8 mouse cellular contexts compared by ENCODE assay signal in the genomic region with DNA sequence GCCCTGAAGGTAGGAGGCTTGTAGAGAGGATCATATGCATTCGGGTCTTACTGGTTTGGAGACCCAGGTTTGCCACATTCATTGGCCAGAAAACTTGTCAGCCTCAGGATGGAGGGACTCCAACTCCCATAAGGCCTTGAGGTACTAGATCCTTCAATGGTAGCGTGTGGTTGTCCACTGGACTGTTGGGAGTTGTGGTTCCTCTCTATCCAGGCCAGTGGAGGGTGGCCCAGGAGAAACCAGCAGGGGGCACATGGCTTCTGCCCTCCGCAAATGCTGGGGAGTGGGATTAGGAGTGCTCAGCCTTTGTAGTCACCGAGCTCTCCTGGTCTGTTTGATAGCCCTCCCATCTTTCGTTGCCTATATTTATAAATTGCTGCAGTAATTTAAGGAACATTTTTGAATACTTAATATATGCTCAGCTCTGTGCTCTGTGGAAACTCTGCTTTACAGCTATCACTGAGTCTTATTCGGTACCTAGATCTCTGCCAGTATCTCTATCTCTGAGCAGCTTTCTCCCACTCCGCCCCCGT. TPM values are rescaled to one million over a fixed set of nuclear protein-coding genes. Genes with fewer than 3 reads are reported as not detected.
DNase-seq lines count a peak whose midpoint lies in the region; ATAC-seq and TF ChIP-seq lines count a peak whose summit lies in the region.

No protein-coding gene starts in this region.

- peak; percentile 84 for ATAC-seq in forebrain, postnatal 0 days
- peak; percentile 71 to 75 for ATAC-seq in hematopoietic stem cell, adult 5-6 weeks (replicated peaks in 1 of 2; ENCODE audit: insufficient read depth in 1 of 2, low FRiP score in 2 of 2, low TSS enrichment in 1 of 2, low read depth in 1 of 2, poor library complexity in 2 of 2, severe bottlenecking in 2 of 2)
- peak; percentile 89 for ATAC-seq in lung, embryonic 16.5 days (ENCODE audit: low read depth)

- peak overlapping the region; percentile 67 for H3K4me3 ChIP-seq in cerebellum, adult 2 months (replicated peaks; ENCODE audit: insufficient read depth, low read depth, low read length)
- H3K4me3 ChIP-seq in forebrain, postnatal 0 days (ENCODE audit: low read depth, low read length): peak overlapping the region; percentile 84
- H3K4me3 ChIP-seq in lung, embryonic 16.5 days (ENCODE audit: low read length): peak overlapping the region; percentile 63

- 0 out of 2 replicates have a peak, but pooled peaks have one; percentile 21 for TF ChIP-seq CTCF in cerebellum, adult 2 months (IDR thresholded peaks at IDR 0.05; ENCODE audit: borderline replicate concordance, insufficient read depth, low read depth, low read length)
- TF ChIP-seq CTCF in forebrain, postnatal 0 days (IDR thresholded peaks at IDR 0.05; ENCODE audit: low read depth): peak; percentile 71

- peak; percentile 92 for DNase-seq in MN1 (ENCODE audit: low spot score)
- DNase-seq in cerebellum, adult 2 months: peak; percentile 77 to 86
- peak; percentile 89 for DNase-seq in forebrain, postnatal 0 days
- DNase-seq in layer of hippocampus, adult 9-11 months: peak; percentile 89
- peak; percentile 67 for DNase-seq in ovary, adult 18-20 months (ENCODE audit: low spot score)
- DNase-seq in thymus, adult 18-20 months: peak; percentile 54 to 69

- TF ChIP-seq POLR2A in cerebellum, adult 2 months (IDR thresholded peaks at IDR 0.05; ENCODE audit: borderline replicate concordance, insufficient read depth, low read length): no peak

- H3K9me3 ChIP-seq in forebrain, postnatal 0 days (ENCODE audit: low read length): no peaks in the 10 kb centered on the region
- H3K9me3 ChIP-seq in lung, embryonic 16.5 days (ENCODE audit: control insufficient read depth, low read length): no peaks in the 10 kb centered on the region

- WGBS in cerebellum, adult 2 months: 0% methylated on average over 8 of the region's 8 CpGs
- WGBS in forebrain, postnatal 0 days: 1% methylated on average over 8 of the region's 8 CpGs
- WGBS in lung, embryonic 16.5 days: under 1% methylated on average over 8 of the region's 8 CpGs

- H3K4me1 ChIP-seq in cerebellum, adult 2 months (ENCODE audit: control insufficient read depth, insufficient read depth, low read length): peaks cover 15% of the 10 kb centered on the region
- H3K4me1 ChIP-seq in forebrain, postnatal 0 days (ENCODE audit: insufficient read depth): peaks cover 39% of the 10 kb centered on the region
- H3K4me1 ChIP-seq in lung, embryonic 16.5 days (replicated peaks; ENCODE audit: control insufficient read depth, insufficient read depth, low read length): peaks cover 43% of the 10 kb centered on the region

- no peaks in the 10 kb centered on the region for H3K27me3 ChIP-seq in cerebellum, adult 2 months (ENCODE audit: control insufficient read depth, insufficient read depth, low read length)
- H3K27me3 ChIP-seq in forebrain, postnatal 0 days (ENCODE audit: insufficient read depth, low read length): no peaks in the 10 kb centered on the region
- 0 out of 2 replicates have a peak, but pooled peaks cover 2% of the 10 kb centered on the region for H3K27me3 ChIP-seq in lung, embryonic 16.5 days (ENCODE audit: control insufficient read depth, insufficient read depth, low read depth, low read length)

- H3K36me3 ChIP-seq in forebrain, postnatal 0 days (ENCODE audit: insufficient read depth): no peaks in the 10 kb centered on the region
- no peaks in the 10 kb centered on the region for H3K36me3 ChIP-seq in lung, embryonic 16.5 days (ENCODE audit: control insufficient read depth, insufficient read depth, low read length)

- H3K4me2 ChIP-seq in forebrain, postnatal 0 days (ENCODE audit: low read depth): peak overlapping the region; percentile 80
- peak overlapping the region; percentile 92 for H3K4me2 ChIP-seq in lung, embryonic 16.5 days (ENCODE audit: low read depth, low read length)

- peak overlapping the region; percentile 88 for H3K9ac ChIP-seq in forebrain, postnatal 0 days
- H3K9ac ChIP-seq in lung, embryonic 16.5 days (ENCODE audit: low read length): peak overlapping the region; percentile 59

- H3K27ac ChIP-seq in cerebellum, adult 2 months (ENCODE audit: insufficient read depth, low read length): no peak overlapping the region
- peak overlapping the region; percentile 96 for H3K27ac ChIP-seq in forebrain, postnatal 0 days (ENCODE audit: low read depth, low read length)
- peak overlapping the region; percentile 78 for H3K27ac ChIP-seq in lung, embryonic 16.5 days (ENCODE audit: low read length)

RNA-seq across cellular contexts. Expression of a gene that starts 4.1 kb away (rescaled TPM):
- polyA plus RNA-seq in cerebellum, adult 2 months (2012; rRNA removed): 352 and 374 TPM in 2 replicates
- 214 and 230 TPM in 2 replicates for total RNA-seq in forebrain, postnatal 0 days (2014; rRNA removed)
- polyA plus RNA-seq in forebrain, postnatal 0 days (2015; fragmentation: Nextera tagmentation; extraction: Ambion mirVana): 12.1 and 14.3 TPM in 2 replicates
- total RNA-seq in hematopoietic stem cell, adult 5-6 weeks (2017): 9.3 and 10.0 TPM in 2 replicates
- 5.5 and 7.9 TPM in 2 replicates for polyA plus RNA-seq in lung, embryonic 16.5 days (2015; fragmentation: Nextera tagmentation; extraction: Ambion mirVana)

RNA-seq across cellular contexts. Expression of a gene that starts 5.6 kb away (rescaled TPM):
- polyA plus RNA-seq in cerebellum, adult 2 months (2012; rRNA removed): 104 and 112 TPM in 2 replicates
- total RNA-seq in forebrain, postnatal 0 days (2014; rRNA removed): 45.1 and 47.7 TPM in 2 replicates
- 47.9 and 51.5 TPM in 2 replicates for polyA plus RNA-seq in forebrain, postnatal 0 days (2015; fragmentation: Nextera tagmentation; extraction: Ambion mirVana)
- total RNA-seq in hematopoietic stem cell, adult 5-6 weeks (2017): 42.8 and 51.7 TPM in 2 replicates
- polyA plus RNA-seq in lung, embryonic 16.5 days (2015; fragmentation: Nextera tagmentation; extraction: Ambion mirVana): 90.0 and 92.0 TPM in 2 replicates

RNA-seq across cellular contexts. Expression of a gene that starts 20.4 kb away (rescaled TPM):
- polyA plus RNA-seq in cerebellum, adult 2 months (2012; rRNA removed): 27.2 and 28.9 TPM in 2 replicates
- total RNA-seq in forebrain, postnatal 0 days (2014; rRNA removed): 31.9 and 43.9 TPM in 2 replicates
- 12.7 and 15.7 TPM in 2 replicates for polyA plus RNA-seq in forebrain, postnatal 0 days (2015; fragmentation: Nextera tagmentation; extraction: Ambion mirVana)
- 22.6 and 35.9 TPM in 2 replicates for total RNA-seq in hematopoietic stem cell, adult 5-6 weeks (2017)
- 30.1 and 30.7 TPM in 2 replicates for polyA plus RNA-seq in lung, embryonic 16.5 days (2015; fragmentation: Nextera tagmentation; extraction: Ambion mirVana)

RNA-seq across cellular contexts. Expression of a gene that starts 25.2 kb away (rescaled TPM):
- polyA plus RNA-seq in cerebellum, adult 2 months (2012; rRNA removed): 41.8 and 44.4 TPM in 2 replicates
- total RNA-seq in forebrain, postnatal 0 days (2014; rRNA removed): 47.6 and 52.7 TPM in 2 replicates
- 48.0 and 49.7 TPM in 2 replicates for polyA plus RNA-seq in forebrain, postnatal 0 days (2015; fragmentation: Nextera tagmentation; extraction: Ambion mirVana)
- total RNA-seq in hematopoietic stem cell, adult 5-6 weeks (2017): 44.2 and 45.3 TPM in 2 replicates
- 58.1 and 59.5 TPM in 2 replicates for polyA plus RNA-seq in lung, embryonic 16.5 days (2015; fragmentation: Nextera tagmentation; extraction: Ambion mirVana)

RNA-seq across cellular contexts. Expression of a gene that starts 29.9 kb away (rescaled TPM):
- 344 and 366 TPM in 2 replicates for polyA plus RNA-seq in cerebellum, adult 2 months (2012; rRNA removed)
- total RNA-seq in forebrain, postnatal 0 days (2014; rRNA removed): 246 and 261 TPM in 2 replicates
- 574 and 668 TPM in 2 replicates for polyA plus RNA-seq in forebrain, postnatal 0 days (2015; fragmentation: Nextera tagmentation; extraction: Ambion mirVana)
- total RNA-seq in hematopoietic stem cell, adult 5-6 weeks (2017): 211 and 252 TPM in 2 replicates
- 515 and 536 TPM in 2 replicates for polyA plus RNA-seq in lung, embryonic 16.5 days (2015; fragmentation: Nextera tagmentation; extraction: Ambion mirVana)

Comparison
In these comparisons a context has a peak if more than half of its experiments do, and no peak if none do; other contexts are left out.
1. RNA of a gene that starts 4.1 kb away (polyA plus RNA-seq): 352 to 374 TPM in cerebellum, adult 2 months; 12.1 to 14.3 TPM in forebrain, postnatal 0 days and 5.5 to 7.9 TPM in lung, embryonic 16.5 days; every median in the first group is over 10 times any median in the second.
2. Peak in every context shown above with its lines, with median percentiles within 50 percentile points of each other: DNase-seq, H3K4me3 ChIP-seq and ATAC-seq.